ENCODE assay signal across 19 mouse cellular contexts in genomic region chr11:109106181-109106580, GRCm38 (mm10). TPM values are rescaled to one million over a fixed set of nuclear protein-coding genes. Genes with fewer than 3 reads are reported as not detected.
DNase-seq lines count a peak whose midpoint lies in the region; ATAC-seq and TF ChIP-seq lines count a peak whose summit lies in the region.
"Had no signal": no experiment of that assay in that cellular context is flagged by ENCODE, and none has a peak within 500 bp of the region (broad histone marks: within the 10 kb centered on the region; RNA-seq: fewer than 3 reads in every experiment).

No protein-coding gene starts in this region.

- H3K4me3 ChIP-seq in forebrain, embryonic 12.5 days (replicated peaks): no peak overlapping the region
- no peak overlapping the region for H3K4me3 ChIP-seq in forebrain, embryonic 16.5 days (replicated peaks; ENCODE audit: low read length)
- no peak overlapping the region for H3K4me3 ChIP-seq in hindbrain, postnatal 0 days (ENCODE audit: low read length)
- no peak overlapping the region for H3K4me3 ChIP-seq in midbrain, embryonic 15.5 days
- H3K4me3 ChIP-seq: gastrocnemius, adult 2 months; heart, embryonic 12.5 days; limb, embryonic 13.5 days had no signal

- H3K4me2 ChIP-seq in forebrain, embryonic 12.5 days: no peak overlapping the region
- no peak overlapping the region for H3K4me2 ChIP-seq in forebrain, embryonic 16.5 days (ENCODE audit: low read length)
- H3K4me2 ChIP-seq in hindbrain, postnatal 0 days (ENCODE audit: low read depth, low read length): no peak overlapping the region
- H3K4me2 ChIP-seq in midbrain, embryonic 15.5 days: no peak overlapping the region
- H3K4me2 ChIP-seq: heart, embryonic 12.5 days; limb, embryonic 13.5 days had no signal

- H3K4me1 ChIP-seq in forebrain, embryonic 12.5 days: peaks cover 32% of the 10 kb centered on the region
- no peaks in the 10 kb centered on the region for H3K4me1 ChIP-seq in forebrain, embryonic 16.5 days (replicated peaks; ENCODE audit: control insufficient read depth, insufficient read depth, low read length)
- H3K4me1 ChIP-seq in hindbrain, postnatal 0 days (ENCODE audit: insufficient read depth, low read length): no peaks in the 10 kb centered on the region
- H3K4me1 ChIP-seq in midbrain, embryonic 15.5 days: peaks cover 18% of the 10 kb centered on the region

- 0 out of 2 replicates have a peak, but pooled peaks cover 6% of the 10 kb centered on the region for H3K27me3 ChIP-seq in forebrain, embryonic 12.5 days
- no peaks in the 10 kb centered on the region for H3K27me3 ChIP-seq in forebrain, embryonic 16.5 days (replicated peaks; ENCODE audit: control insufficient read depth, insufficient read depth, low read length)
- no peaks in the 10 kb centered on the region for H3K27me3 ChIP-seq in hindbrain, postnatal 0 days (ENCODE audit: insufficient read depth, low read length)
- H3K27me3 ChIP-seq in midbrain, embryonic 15.5 days (replicated peaks): no peaks in the 10 kb centered on the region
- H3K27me3 ChIP-seq: limb, embryonic 13.5 days had no signal

- no peaks in the 10 kb centered on the region for H3K9me3 ChIP-seq in forebrain, embryonic 12.5 days
- H3K9me3 ChIP-seq in forebrain, embryonic 16.5 days (ENCODE audit: control insufficient read depth, low read length): no peaks in the 10 kb centered on the region
- H3K9me3 ChIP-seq in hindbrain, postnatal 0 days (ENCODE audit: low read length): no peaks in the 10 kb centered on the region
- no peaks in the 10 kb centered on the region for H3K9me3 ChIP-seq in midbrain, embryonic 15.5 days
- H3K9me3 ChIP-seq: heart, embryonic 12.5 days; limb, embryonic 13.5 days had no signal

- DNase-seq in hindbrain, postnatal 0 days (ENCODE audit: low spot score): no peak
- peak; percentile 47 for DNase-seq in thymus, postnatal 25 days
- DNase-seq in spleen, postnatal 10 days (ENCODE audit: low spot score in 2 of 2): no peak
- no peak for DNase-seq in layer of hippocampus, adult 8-10 months (ENCODE audit: low spot score in 2 of 2)
- DNase-seq: adrenal gland, postnatal 25 days; cerebellum, adult 11-12 months; gastrocnemius, adult 2 months; kidney, postnatal 14 days; lung, adult 18-20 months; right cerebral cortex, postnatal 14 days had no signal

- no peaks in the 10 kb centered on the region for H3K36me3 ChIP-seq in forebrain, embryonic 12.5 days (replicated peaks)
- no peaks in the 10 kb centered on the region for H3K36me3 ChIP-seq in forebrain, embryonic 16.5 days (ENCODE audit: control insufficient read depth, insufficient read depth)
- H3K36me3 ChIP-seq in hindbrain, postnatal 0 days (ENCODE audit: insufficient read depth, low read length): no peaks in the 10 kb centered on the region
- H3K36me3 ChIP-seq in midbrain, embryonic 15.5 days (replicated peaks): no peaks in the 10 kb centered on the region
- H3K36me3 ChIP-seq: heart, embryonic 12.5 days; limb, embryonic 13.5 days had no signal

- TF ChIP-seq CTCF in hindbrain, postnatal 0 days (IDR thresholded peaks at IDR 0.05; ENCODE audit: low read depth): no peak

- WGBS in forebrain, embryonic 12.5 days: 41% methylated on average over 5 of the region's 5 CpGs
- WGBS in forebrain, embryonic 16.5 days: 36% methylated on average over 5 of the region's 5 CpGs
- 41% methylated on average over 5 of the region's 5 CpGs for WGBS in hindbrain, postnatal 0 days
- WGBS in midbrain, embryonic 15.5 days: 32% methylated on average over 5 of the region's 5 CpGs

- H3K9ac ChIP-seq in forebrain, embryonic 12.5 days: no peak overlapping the region
- H3K9ac ChIP-seq in forebrain, embryonic 16.5 days (replicated peaks; ENCODE audit: low read depth, low read length): no peak overlapping the region
- H3K9ac ChIP-seq in hindbrain, postnatal 0 days (replicated peaks; ENCODE audit: low read length): no peak overlapping the region
- H3K9ac ChIP-seq in midbrain, embryonic 15.5 days: no peak overlapping the region
- H3K9ac ChIP-seq: heart, embryonic 12.5 days; limb, embryonic 13.5 days had no signal

- no peak for ATAC-seq in forebrain, embryonic 12.5 days (ENCODE audit: low FRiP score)
- ATAC-seq in forebrain, embryonic 16.5 days: no peak
- ATAC-seq in hindbrain, postnatal 0 days: no peak
- no peak for ATAC-seq in midbrain, embryonic 15.5 days (replicated peaks)
- no peak for ATAC-seq in granulocyte monocyte progenitor cell, adult 5-6 weeks (replicated peaks; ENCODE audit: poor library complexity, severe bottlenecking)

- H3K27ac ChIP-seq in forebrain, embryonic 12.5 days: peak overlapping the region; percentile 66
- no peak overlapping the region for H3K27ac ChIP-seq in forebrain, embryonic 16.5 days (ENCODE audit: low read length)
- peak overlapping the region; percentile 29; the same call in 1 of the 2 replicates for H3K27ac ChIP-seq in hindbrain, postnatal 0 days
- peak overlapping the region; percentile 51; the same call in 1 of the 2 replicates for H3K27ac ChIP-seq in midbrain, embryonic 15.5 days
- H3K27ac ChIP-seq: gastrocnemius, adult 2 months; limb, embryonic 13.5 days had no signal

RNA-seq across cellular contexts. Expression of gene E030025P04Rik, which starts 38.0 kb away (rescaled TPM):
- not detected in 2 replicates for polyA plus RNA-seq in forebrain, embryonic 12.5 days (2016; fragmentation: Nextera tagmentation; extraction: Ambion mirVana)
- not detected in 2 replicates for polyA plus RNA-seq in forebrain, embryonic 16.5 days (2015; fragmentation: Nextera tagmentation; extraction: Ambion mirVana)
- not detected in 2 replicates for total RNA-seq in hindbrain, postnatal 0 days (2014; rRNA removed)
- not detected in 2 replicates for polyA plus RNA-seq in hindbrain, postnatal 0 days (2015; fragmentation: Nextera tagmentation; extraction: Ambion mirVana)
- 0.15 TPM in 1 of 2 replicates, not detected in the other for polyA plus RNA-seq in midbrain, embryonic 15.5 days (2015; fragmentation: Nextera tagmentation; extraction: Ambion mirVana)
- not detected for total RNA-seq in layer of hippocampus, adult 8-10 months (2022)
- not detected in 2 replicates for total RNA-seq in granulocyte monocyte progenitor cell, adult 5-6 weeks (2014; fragmentation: Nextera tagmentation)
- total RNA-seq in granulocyte monocyte progenitor cell, adult 5-6 weeks (2017): not detected in 2 replicates
- total RNA-seq: adrenal gland, postnatal 25 days; gastrocnemius, adult 2 months; layer of hippocampus, postnatal 25 days; megakaryocyte, adult 5-6 weeks; neutrophil, adult 5-6 weeks had no signal
- polyA plus RNA-seq: heart, embryonic 12.5 days; limb, embryonic 13.5 days had no signal
